Mouse (Mus musculus): Measurements from ENCODE around the gene Phpt1. TPM values are rescaled to one million over a fixed set of nuclear protein-coding genes. Genes with fewer than 3 reads are reported as not detected.
A peak's percentile ranks its signal among the peaks of the same experiment; 100 is the strongest.
"Not testable (repeated sequence)": the region's sequence is repeated elsewhere in the genome, so short reads cannot be mapped to it uniquely, and the experiment has no call there.

Phpt1 gene
- total RNA-seq, 2 experiments from 2014 or later, result 63.0 to 66.2 TPM

DNA sequence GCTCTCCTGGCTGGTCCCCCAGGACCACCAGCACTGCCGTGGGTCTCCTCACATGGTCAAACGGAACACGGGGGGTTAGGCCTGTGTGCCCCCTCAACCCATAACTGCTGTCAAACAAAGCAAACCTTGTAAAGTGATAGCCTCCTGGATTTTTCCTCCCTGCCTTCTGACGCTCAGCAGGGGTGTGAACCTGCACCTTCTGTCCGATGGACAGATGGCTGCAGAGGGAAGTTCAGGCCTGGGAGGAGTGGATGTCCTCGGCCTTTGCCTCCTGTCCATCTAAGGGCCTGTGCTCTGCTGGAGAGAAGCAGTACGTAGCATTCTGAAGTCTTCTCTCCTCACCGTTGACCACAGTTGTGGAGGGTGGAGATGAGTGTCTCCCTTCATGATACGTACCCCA is 13.1 kb downstream of the Phpt1 start:
- DNase-seq (ENCODE audit: low spot score in 2 of 2), result no peak

DNA sequence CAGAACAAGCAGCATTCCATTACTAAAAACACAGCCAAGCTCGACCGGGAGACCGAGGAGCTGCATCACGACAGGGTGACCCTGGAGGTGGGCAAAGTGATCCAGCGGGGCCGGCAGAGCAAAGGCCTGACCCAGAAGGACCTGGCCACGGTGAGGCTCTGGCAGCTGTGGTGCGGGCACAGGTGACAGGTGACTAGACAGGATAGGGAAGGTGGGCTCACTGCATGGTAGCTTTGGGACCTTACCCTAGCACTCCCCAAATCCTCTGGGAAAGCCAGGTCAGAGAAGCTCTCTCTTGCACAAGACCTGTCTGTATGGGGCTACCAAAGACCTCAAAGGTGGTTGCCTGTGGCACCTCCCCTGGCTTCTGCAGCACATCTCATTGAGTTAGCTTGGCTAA is 14.5 kb downstream of the Phpt1 start:
- DNase-seq (ENCODE audit: low spot score in 2 of 2), result no peak

DNA sequence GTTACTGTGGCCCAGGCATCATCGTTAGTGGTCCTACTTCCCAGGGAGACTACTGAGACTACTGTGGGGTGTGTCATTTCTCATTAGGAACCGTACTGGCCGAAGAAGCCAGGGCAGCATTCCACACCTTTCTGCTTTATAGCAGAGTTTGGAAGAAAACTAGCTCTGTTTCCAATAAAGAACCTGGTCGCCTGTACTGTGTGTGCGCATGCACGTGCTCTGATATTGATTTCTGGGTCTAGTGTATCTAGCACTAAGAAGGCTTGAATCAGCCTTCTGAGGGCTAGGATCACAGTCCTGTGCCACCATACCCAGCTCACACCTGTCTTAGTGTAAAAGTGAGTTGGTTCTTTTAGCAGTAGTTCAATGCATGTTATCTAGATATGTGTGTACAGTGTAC is 16.2 kb downstream of the Phpt1 start:
- no peak for DNase-seq (ENCODE audit: low spot score in 2 of 2)

DNA sequence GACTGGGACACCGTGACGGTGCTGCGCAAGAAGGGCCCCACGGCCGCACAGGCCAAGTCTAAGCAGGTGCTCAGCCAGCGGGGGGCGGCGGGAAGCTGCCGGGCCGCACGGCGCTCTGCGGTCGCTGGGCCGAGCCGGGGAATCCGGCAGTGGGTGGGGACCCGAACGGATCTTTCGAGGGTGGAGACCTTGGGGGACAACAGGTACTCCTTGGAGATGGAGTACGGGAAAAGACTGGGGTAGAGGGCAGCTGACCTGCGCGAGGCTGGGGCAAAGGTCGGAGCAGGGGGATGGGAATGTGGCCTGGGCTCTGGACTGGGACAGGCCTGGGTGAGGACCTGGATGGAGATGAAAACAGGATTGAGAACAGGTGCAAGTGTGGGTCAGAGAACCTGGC is 17.1 kb downstream of the Phpt1 start:
- no peak for DNase-seq (ENCODE audit: low spot score in 2 of 2)

DNA sequence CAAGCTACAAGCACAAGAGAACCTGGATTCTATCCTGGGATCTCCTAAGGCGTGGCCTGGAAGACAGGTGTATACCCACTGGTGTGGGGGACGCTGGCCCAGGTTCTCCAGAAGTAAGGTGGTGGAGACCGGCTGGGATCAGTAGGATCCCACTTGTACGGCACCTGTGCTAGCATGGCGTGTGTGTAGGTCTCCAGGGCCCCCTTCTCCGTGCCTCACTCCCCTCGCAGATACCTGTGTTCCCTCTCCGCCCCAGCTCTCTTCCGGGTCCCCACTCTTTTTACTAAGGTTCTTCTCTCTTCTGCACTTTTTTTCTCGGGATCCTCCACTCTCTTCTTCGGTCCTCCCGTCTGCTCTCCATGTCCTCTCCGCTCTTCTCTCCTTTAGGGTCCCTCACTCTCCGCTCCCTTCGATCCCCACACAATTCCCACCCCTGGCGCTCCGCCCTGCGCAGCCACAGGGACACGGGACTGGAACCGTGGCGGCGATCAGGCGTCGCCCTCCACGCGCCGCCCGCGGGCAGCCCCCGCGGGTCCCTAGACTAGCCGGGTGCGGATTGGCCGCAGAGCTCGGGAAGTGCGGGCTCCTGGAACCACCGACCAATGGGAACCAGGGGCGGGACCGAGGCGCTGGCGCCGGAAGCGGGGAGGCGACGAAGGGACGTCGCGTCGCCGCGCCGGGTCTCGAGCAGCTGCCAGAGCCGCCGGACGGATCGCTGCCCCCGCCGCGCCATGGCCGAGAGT is 17.6 kb downstream of the Phpt1 start, which contains the start of gene Edf1:
Gene Edf1, plus strand, starts transcription at position 627 of the 743 bp plus-strand sequence.
- peak; percentile 95 to 96 for DNase-seq (ENCODE audit: low spot score in 2 of 2)

DNA sequence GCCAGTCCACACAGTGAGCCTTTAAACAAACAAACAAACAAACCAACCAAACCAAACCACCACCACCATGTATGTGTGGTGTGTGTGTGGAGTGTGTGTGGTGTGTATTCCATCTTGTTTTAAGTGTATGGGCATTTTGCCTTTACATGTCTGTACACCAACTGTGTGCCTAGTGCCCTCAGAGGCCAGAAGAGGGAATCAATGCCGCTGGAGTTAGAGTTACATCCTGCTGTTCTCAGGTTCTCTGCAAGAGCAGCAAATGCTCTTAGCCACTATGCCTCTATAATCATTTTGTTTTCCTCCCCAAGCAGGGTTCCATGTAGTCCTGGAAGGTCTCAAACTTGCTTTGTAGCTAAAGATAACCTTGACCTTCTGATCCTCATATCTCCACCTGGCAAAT is 18.7 kb downstream of the Phpt1 start:
- no peak for DNase-seq (ENCODE audit: low spot score in 2 of 2)

DNA sequence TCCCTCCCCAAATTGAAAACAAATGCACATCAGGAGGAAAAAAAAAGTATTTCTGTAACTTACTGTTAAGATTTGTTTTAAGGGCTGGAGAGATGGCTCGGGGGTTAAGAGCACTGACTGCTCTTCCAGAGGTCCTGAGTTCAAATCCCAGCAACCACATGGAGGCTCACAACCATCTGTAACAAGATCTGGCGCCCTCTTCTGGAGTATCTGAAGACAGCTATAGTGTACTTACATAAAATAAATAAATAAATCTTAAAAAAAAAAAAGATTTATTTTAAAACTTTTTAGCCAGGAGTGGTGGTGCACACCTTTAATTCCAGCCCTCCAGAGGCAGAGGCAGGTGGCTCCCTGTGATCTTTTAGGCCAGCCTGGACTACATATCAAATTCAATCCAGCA is 19.5 kb downstream of the Phpt1 start:
- not testable (repeated sequence) for DNase-seq (ENCODE audit: low spot score in 2 of 2)

DNA sequence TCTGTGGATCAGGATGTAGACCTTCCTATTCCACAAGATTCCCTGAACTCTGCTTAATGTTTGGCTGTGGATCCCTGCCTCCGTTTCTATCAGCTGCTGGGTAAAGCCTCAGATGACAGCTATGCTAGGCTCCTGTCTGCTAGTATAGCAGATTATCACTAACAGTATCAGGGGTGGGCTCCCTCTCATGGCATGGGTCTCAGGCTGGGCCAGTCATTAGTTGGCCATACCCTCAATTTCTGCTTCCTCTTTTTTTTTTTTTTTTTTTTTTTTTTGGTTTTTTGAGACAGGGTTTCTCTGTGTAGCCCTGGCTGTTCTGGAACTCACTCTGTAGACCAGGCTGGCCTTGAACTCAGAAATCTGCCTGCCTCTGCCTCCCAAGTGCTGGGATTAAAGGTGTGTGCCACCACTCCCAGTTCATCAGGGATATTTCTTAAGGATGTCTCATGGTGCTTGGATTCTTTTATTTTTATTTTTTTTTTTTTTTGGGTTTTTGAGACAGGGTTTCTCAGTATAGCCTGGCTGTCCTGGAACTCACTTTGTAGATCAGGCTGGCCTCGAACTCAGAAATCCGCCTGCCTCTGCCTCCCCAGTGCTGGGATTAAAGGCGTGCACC is 21.7 kb downstream of the Phpt1 start:
- DNase-seq (ENCODE audit: low spot score in 2 of 2), result not testable (repeated sequence)

DNA sequence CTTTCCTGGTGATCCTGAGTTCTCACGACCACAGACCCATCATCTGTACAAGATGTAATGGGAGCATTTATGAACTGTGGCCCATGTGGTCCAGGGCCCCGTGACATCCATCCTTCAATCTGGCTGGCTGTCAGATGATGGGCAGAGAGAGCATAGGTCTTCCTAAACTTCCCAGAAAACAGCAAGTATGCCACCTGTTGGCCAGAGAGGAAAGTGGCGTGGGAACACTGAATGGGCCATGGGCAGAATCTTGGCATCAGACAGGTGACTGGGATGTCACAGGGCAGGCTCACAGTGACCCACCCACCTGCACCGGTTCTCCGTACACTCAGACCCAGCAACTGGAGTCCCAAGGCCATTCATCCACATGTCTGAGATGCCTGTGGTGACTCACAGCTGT is 23.8 kb downstream of the Phpt1 start:
- peak in 1 of 2 experiments; percentile 62 for DNase-seq (ENCODE audit: low spot score in 2 of 2)

DNA sequence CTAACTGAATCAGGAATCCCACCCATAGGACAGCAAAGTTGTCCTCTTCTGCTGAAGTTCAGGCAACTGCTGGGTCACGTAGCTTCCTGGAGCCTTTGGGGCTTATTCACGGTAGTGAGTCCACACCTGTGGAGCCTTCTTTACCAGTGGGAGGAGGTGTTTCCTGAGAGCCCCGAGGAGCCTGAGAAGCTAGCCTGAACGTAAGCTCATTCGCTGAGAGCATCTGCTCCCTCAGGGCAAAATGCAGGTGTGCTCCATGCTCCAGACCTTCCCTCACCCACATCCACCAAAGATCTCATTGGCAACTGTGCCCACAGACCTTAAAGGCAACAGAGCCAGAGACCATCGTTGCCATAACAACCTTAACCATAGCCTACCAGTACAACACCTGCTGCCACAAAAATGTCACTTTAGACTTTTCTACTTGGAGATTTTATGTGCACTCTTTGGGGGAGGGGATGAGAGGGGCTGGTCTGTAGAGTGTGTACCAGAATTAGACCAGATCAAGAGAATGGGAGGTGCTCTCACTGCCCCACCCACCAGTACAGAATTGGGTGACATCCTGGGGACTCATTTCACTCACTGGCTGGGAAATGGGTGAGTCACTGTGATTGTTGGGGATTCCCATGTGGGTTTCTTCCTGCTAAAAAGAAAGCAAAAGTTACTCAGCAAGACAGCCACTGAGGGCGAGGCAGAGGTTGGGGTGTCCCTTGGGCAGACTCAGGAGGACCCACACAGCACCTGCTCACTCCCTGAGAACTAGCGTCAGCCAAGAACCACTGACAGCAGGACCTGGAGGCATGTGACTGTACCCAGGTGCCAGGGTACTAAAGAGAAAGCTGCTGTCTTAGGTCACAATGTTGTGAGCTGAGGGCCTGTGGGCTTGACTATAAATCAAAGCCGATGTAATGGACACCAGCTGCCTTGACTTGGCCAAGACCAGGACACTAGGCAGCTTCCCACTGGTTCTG is 25.7 kb downstream of the Phpt1 start:
- DNase-seq (ENCODE audit: low spot score in 2 of 2), result no peak

DNA sequence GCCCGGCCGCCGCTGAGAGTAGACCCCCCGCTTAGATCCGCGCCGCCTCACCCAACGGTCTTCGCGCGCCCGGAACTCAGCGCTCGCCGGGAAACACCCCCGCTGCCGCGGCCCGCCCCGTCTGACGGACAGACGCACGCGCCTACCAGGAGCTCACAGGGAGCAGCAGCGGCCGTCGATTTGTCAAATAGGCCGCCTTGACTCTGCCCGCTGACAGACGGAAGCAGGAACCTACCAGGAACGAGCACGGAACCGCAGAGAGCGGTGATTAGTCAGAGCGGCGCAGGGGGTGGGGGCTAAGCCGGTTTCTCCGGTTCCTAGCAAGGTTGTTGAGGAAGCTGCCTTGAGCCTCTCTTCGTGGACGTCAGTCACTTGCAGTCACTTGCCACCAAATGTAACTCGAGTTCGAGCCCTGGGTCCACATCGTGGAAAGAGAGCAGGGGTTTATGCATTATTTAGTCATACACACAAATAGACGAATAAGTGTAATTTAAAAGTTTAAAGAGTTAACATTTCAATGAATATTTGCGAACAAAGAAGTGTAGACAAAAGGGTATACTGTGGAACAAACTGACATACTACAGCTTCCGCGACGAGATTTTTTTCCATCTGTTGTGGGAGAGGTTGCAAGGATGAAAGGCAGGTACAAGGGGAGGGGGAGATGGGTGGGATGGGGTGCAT is 28.1 kb downstream of the Phpt1 start, which contains the start of gene Traf2:
Gene Traf2, minus strand, starts transcription at position 130 of the 681 bp plus-strand sequence.
- peak; percentile 98 to 99 for DNase-seq (ENCODE audit: low spot score in 2 of 2)

DNA sequence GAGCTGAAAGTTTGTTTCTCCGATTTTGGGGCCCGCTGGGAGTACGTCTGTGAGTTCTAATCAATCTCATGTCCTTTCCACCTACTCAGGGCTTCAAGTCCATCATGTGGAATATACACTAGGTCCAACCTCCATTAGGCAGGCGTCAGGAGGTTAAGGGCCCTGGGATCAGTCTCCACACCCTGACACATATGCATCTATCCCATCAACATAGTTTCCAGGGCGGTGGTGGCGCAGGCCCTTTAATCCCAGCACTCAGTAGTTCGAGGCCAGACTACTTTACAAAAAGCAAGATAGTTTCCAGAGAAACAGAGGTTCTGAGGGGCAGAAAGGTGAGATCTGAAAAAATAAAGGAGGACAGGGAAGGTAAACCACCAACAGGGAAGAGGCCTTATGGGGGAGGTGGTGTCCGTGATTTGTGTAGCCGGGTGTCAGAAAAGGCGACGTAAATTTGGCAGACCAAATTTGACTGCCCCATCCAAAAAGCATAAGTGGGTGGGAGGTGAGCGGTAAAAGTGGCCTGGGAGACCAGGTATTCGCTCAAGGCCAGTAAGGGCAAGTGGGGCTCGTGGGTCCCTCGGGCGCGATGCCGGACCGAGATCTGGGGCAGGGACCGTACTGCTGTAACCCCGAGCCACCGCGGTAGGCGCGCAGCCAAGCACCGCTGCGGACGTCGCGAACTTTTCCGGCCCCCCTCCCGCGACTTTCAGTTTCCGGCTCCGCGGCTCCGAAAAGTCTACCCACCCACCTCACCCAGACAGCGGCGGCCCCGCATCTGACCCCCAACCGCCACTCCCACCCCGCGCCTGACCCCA is 28.8 kb downstream of the Phpt1 start:
- no peak for DNase-seq (ENCODE audit: low spot score in 2 of 2)

DNA sequence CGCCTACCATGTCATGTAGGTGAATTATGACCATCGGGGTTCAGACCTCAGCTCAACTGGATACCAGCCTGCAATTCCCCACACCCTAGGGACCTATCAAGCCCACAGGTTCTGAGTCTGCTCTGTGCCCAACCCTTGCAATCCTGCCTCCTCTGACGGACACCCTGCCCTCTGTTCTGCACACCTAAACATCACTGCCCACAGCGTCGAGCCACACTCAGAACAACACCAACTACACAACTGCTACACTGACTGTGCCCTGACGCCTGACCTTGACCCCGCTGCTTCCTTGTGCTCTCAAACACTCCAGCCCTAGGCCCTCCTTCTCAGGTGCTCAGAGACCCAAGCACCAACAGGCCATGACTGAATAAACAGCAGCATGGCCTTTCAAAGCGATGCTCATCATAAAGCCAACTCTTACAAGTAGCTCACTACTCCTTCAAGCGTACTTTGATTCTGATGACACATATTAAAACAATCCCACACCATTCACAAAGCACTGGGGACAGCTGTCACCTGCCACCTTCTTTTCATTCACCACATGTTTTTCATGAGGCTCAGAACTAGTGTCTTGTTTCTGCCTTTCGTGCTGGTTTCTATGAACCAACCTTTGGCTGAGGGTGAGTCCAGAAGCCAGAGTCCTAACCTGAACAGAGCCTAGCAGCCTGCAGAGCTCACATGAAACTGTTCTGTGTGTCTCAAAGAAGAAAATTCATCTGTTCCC is 33.2 kb downstream of the Phpt1 start:
- DNase-seq (ENCODE audit: low spot score in 2 of 2), result no peak

DNA sequence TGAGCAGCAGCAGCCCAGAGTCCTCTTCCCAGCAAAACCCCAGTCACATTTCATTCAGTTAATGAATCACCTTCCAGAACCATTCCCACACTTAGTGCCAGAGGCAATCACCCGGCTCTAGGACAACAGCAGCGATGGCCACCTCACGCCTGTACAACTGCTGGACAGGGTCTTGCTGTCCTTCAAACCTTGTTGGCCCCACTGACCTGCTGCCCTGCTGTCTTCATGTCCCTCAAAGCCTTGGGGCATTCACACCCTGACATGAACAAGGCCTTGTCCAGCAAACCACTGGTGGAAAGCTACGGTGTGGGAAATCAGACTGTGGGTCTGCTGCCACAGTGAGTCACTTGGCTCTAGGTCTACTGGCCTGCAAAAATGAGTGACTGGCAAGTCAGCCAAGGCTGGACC is 34.5 kb downstream of the Phpt1 start:
- no peak for DNase-seq (ENCODE audit: low spot score in 2 of 2)

DNA sequence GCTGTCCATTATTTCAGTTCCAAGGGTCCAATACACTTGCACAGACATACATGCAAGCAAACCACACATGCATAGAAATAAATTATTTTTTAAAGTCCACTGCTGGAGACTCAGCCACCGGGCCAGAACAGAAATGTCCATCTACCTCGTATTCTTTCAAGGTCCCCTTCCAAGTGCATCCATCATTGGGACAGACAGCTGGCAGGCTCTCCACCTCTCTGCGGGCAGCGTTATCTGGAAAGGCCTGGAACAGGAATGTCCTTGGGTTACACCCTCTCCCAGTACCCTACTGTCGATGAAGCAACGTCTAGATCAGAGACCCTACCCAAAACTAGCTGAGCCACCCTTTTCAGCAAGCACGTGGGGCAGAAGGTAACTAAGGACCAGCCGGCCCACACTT is 38.5 kb downstream of the Phpt1 start:
- no peak for DNase-seq (ENCODE audit: low spot score in 2 of 2)

DNA sequence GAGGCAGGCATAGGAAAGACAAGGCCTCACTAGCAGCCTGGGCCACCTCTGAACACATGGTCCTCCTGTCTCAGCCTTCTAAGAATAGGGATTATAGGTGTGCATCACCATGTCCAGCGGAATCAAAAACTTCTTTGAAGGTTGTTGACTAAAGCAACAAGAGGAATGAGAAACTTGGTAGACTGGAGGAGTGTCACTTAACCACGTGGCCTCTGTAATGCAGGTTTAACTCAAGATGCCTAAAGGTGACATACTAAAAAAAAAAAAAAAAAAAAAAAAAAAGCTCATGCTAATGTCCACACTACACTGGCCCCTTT is 40.2 kb downstream of the Phpt1 start:
- DNase-seq (ENCODE audit: low spot score in 2 of 2), result no peak

DNA sequence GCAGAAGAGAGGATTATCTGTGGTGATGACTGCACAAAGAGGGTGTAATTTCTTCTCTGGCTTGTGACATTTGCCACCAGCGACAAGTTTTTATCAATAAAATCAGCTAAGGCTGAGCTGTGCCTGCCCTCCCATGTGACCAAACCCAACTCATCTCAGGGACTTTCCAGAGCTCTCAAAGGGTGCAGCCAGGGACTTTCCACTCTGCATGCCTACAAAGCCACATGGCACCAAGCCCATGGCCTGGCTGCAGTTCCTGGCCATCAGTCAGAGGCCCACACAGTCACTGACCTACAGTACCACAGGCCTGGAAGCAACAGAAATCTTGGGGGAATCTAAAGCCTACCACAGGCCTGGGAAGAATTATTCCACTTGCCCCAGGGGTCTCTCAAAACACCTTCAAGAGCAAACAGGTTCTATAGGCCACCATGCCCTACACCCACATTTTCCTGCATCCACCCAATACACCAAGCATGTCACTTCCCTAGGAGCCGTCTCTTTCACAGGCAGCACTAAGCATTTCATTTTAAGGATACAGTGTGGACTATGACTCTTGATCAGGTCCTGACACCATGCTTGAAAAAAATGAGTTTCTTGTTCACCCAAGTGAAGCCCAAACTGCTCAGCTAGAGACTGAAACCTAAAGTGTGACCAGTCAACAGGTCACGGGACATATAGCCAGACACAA is 40.7 kb downstream of the Phpt1 start:
- peak in 1 of 2 experiments; percentile 51 for DNase-seq (ENCODE audit: low spot score in 2 of 2)

DNA sequence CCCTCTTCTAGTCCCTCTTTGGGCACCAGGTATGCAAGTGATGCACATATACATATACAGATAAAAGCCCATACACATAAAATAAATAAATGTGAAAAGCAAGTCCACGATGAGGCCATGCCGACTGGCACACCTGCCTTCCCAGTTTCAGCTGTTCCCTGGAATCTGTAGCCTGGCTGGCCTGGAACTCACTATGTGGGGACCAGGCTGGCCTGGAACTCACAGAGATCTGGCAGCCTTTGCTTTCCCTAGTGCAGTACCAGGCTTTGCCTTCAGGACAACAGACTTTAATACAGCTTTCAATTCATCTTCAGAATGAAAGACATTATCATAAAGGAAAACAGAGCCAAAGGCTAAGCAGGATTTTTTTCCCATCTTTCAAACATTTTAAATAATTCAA is 41.3 kb downstream of the Phpt1 start:
- DNase-seq (ENCODE audit: low spot score in 2 of 2), result no peak
